Mouse (Mus musculus) heart, embryonic 11.5 days (tissue): Measurements from ENCODE around the gene Stag1. TPM values are rescaled to one million over a fixed set of nuclear protein-coding genes. Genes with fewer than 3 reads are reported as not detected.

Source experiments
- ATAC-seq: fragments of 200-750 bp; cut with Nextera tagmentation; replicated peaks from 2 replicates; pipeline ENCODE4 v1.8.0; 2017; ENCODE audit warnings: moderate library complexity; ENCODE audit not compliant: insufficient number of reproducible peaks, low FRiP score, low TSS enrichment
- H3K27ac ChIP-seq: fragments of 300-500 bp; sonication (generic); 2 replicates; pipeline ENCODE4 v1.5.1; 2014; ENCODE audit warnings: mild to moderate bottlenecking, low read depth, low read length
- H3K27me3 ChIP-seq: fragments of 300-500 bp; sonication (generic); 2 replicates; pipeline ENCODE4 v1.6.1; 2014; ENCODE audit warnings: mild to moderate bottlenecking, low read length, mixed read lengths; ENCODE audit not compliant: control insufficient read depth, insufficient read depth
- H3K36me3 ChIP-seq: fragments of 300-500 bp; sonication (generic); 2 replicates; pipeline ENCODE4 v1.6.1; 2014; ENCODE audit warnings: mild to moderate bottlenecking, low read length, moderate library complexity, mixed read lengths; ENCODE audit not compliant: control insufficient read depth, insufficient read depth
- H3K4me1 ChIP-seq: fragments of 300-500 bp; sonication (generic); 2 replicates; pipeline ENCODE4 v1.6.1; 2014; ENCODE audit warnings: low read length; ENCODE audit not compliant: control insufficient read depth, insufficient read depth
- H3K4me2 ChIP-seq: fragments of 300-500 bp; sonication (generic); 2 replicates; pipeline ENCODE4 v1.6.1; 2014; ENCODE audit warnings: mild to moderate bottlenecking, moderate library complexity
- H3K4me3 ChIP-seq: fragments of 300-500 bp; sonication (generic); 2 replicates; pipeline ENCODE4 v1.5.1; 2014; ENCODE audit warnings: low read depth, low read length
- H3K9ac ChIP-seq: fragments of 300-500 bp; sonication (generic); 2 replicates; pipeline ENCODE4 v1.6.1; 2014; ENCODE audit warnings: mild to moderate bottlenecking, low read depth, low read length, moderate library complexity
- H3K9me3 ChIP-seq: fragments of 300-500 bp; sonication (generic); replicated peaks from 2 replicates; pipeline ENCODE4 v1.6.1; 2016; ENCODE audit warnings: low read length; ENCODE audit not compliant: control insufficient read depth
- WGBS: fragments of 180-500 bp; shearing (Covaris S2); extraction: QIAGEN DNeasy Blood & Tissue Kit; methylation state at CpG from one replicate; pipeline ENCODE4 v1.1.7; 2014; ENCODE audit not compliant: insufficient replicate concordance; 5-methylcytosine and 5-hydroxymethylcytosine counted together
- polyA plus RNA-seq: library from polyadenylated mRNA; unstranded; fragments of >200 nt; fragmentation: Nextera tagmentation; extraction: Ambion mirVana; gene quantifications from 2 replicates; pipeline ENCODE4 v1.2.1, GENCODE M21; 2014

Stag1 gene
- polyA plus RNA-seq, 1 experiment from 2014 or later: 35.6 TPM

DNA sequence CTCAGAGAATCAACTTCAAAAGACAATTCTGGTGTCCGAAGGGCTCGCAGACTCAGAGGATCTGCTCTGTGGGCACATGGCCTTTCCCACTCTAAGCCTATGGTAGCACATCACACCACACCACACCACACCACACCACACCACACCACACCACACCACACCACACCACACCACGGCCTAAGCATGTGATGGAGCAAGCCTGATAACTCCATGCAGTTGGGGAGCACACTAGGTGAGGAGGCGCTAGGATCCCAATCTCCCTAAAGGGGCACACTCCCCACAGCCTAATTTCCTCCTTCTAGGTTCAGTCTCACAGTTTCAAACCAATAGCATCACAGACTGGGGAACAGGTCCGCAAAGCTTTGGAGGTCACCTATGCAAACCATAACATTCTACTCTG, 381.1 kb downstream of the Stag1 start:
- no peaks in the 10 kb centered on the region for H3K4me1 ChIP-seq
- no peak overlapping the region for H3K9ac ChIP-seq
- H3K27ac ChIP-seq: no peak overlapping the region
- H3K27me3 ChIP-seq: no peaks in the 10 kb centered on the region
- no peaks in the 10 kb centered on the region for H3K36me3 ChIP-seq
- no peaks in the 10 kb centered on the region for H3K9me3 ChIP-seq
- no peak overlapping the region for H3K4me3 ChIP-seq
- WGBS: 86% methylated on average over 5 of the region's 5 CpGs
- H3K4me2 ChIP-seq: no peak overlapping the region
- ATAC-seq: no peak

DNA sequence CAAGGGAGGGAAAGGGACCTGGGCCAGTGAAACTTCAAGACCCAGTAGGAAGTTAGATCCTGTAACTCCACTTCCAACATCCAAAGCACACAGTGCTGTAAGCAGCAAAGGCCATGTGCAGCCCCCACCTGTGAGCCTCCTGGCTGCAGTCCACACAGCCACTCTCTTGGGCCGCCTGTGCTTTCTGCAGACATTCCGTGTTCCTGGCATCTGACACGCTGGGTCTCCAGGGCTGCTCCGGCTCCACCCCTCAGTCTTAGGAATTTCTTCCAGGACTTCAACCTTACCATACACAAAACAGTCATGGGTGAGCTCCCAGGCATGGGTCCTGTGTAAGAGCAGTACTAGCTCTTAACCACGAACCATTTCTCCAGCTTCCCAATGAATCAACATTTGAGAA, 381.7 kb downstream of the Stag1 start:
- no peaks in the 10 kb centered on the region for H3K27me3 ChIP-seq
- H3K27ac ChIP-seq: no peak overlapping the region
- H3K4me2 ChIP-seq: no peak overlapping the region
- H3K4me3 ChIP-seq: no peak overlapping the region
- no peaks in the 10 kb centered on the region for H3K4me1 ChIP-seq
- WGBS: 63% methylated on average over 5 of the region's 5 CpGs
- no peaks in the 10 kb centered on the region for H3K36me3 ChIP-seq
- H3K9ac ChIP-seq: no peak overlapping the region
- H3K9me3 ChIP-seq: no peaks in the 10 kb centered on the region
- ATAC-seq: no peak

GRCm38 (mm10) chr9:100982786-100983185, 385.2 kb downstream of the Stag1 start:
- no peak overlapping the region for H3K27ac ChIP-seq
- ATAC-seq: no peak
- peaks cover 2% of the 10 kb centered on the region; the same call in 1 of the 2 replicates for H3K36me3 ChIP-seq

DNA sequence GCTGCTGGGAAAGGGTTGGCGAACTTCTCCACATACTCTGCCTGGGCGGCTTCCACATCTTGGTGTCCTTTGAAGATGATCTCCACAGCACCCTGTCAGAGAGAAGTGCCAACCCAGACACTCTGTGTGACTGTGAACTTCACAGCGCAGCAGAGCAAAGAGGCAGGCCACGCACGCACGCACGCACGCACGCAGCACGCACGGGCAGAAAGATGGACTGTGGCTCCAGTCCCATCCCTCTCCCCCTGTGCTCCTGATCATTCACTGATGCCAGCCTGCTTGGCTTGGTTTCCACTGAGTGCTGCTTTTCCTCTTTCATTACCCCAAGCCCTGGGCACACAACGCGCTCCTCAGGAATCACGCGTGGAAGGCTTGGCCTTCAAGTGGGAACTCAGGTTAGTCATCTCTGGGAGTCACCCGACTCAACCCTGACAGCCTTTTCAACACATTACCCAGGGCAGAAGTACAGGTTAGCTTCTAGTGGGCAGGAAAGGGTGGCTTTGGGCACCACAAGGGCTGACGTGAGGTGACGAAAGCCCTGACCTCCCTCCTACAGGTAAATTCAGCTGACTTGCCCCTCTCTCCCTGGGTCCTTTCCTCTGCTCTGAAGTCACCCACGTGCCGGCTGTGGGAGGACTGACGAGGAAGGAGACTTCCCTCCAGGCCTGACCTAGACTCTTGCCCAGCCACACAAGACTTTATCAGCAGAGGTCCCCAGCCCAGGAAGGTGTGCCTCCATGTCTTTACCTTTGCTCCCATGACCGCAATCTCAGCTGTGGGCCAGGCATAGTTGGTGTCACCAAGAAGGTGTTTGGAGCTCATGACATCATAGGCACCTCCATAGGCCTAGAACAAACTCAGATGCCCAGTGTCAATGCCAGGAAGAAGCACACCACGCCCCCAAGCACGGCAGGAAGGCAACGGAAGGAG, 387.0 kb downstream of the Stag1 start:
- Histone ChIP-seq H3K36me3 (peaks cover 2% of the 10 kb centered on the region), H3K9ac (no peak overlapping the region), H3K4me1 (no peaks in the 10 kb centered on the region), H3K4me3 (no peak overlapping the region), H3K4me2 (no peak overlapping the region), H3K9me3 (no peaks in the 10 kb centered on the region), H3K27ac (no peak overlapping the region), H3K27me3 (no peaks in the 10 kb centered on the region)
- 91% methylated on average over 25 of the region's 25 CpGs for WGBS
- no peak for ATAC-seq

More at GRCm38 (mm10) chr9:100982786-100983185, 385.2 kb downstream of the Stag1 start:
- WGBS: 80% methylated on average over 7 of the region's 7 CpGs
- no peaks in the 10 kb centered on the region for H3K4me1 ChIP-seq
- no peak overlapping the region for H3K4me2 ChIP-seq
- no peak overlapping the region for H3K9ac ChIP-seq
- no peaks in the 10 kb centered on the region for H3K9me3 ChIP-seq
- no peak overlapping the region for H3K4me3 ChIP-seq
- no peaks in the 10 kb centered on the region for H3K27me3 ChIP-seq

GRCm38 (mm10) chr9:100987006-100987405, 389.4 kb downstream of the Stag1 start:
- no peaks in the 10 kb centered on the region for H3K27me3 ChIP-seq
- H3K4me3 ChIP-seq: no peak overlapping the region
- WGBS: 88% methylated on average over 5 of the region's 5 CpGs
- H3K27ac ChIP-seq: no peak overlapping the region
- H3K4me1 ChIP-seq: no peaks in the 10 kb centered on the region
- H3K36me3 ChIP-seq: peaks cover 2% of the 10 kb centered on the region
- H3K9ac ChIP-seq: no peak overlapping the region
- ATAC-seq: no peak
- H3K9me3 ChIP-seq: no peaks in the 10 kb centered on the region
- no peak overlapping the region for H3K4me2 ChIP-seq

- Histone ChIP-seq H3K9me3 (no peaks in the 10 kb centered on the region), H3K9ac (no peak overlapping the region), H3K4me3 (no peak overlapping the region), H3K4me1 (no peaks in the 10 kb centered on the region), H3K27me3 (no peaks in the 10 kb centered on the region), H3K4me2 (no peak overlapping the region), H3K36me3 (peaks cover 2% of the 10 kb centered on the region), H3K27ac (no peak overlapping the region)
- 84% methylated on average over 3 of the region's 3 CpGs for WGBS
- ATAC-seq: no peak
These were observed 390.3 kb downstream of the Stag1 start for GRCm38 (mm10) chr9:100987850-100988249.

- Histone ChIP-seq H3K27ac (no peak overlapping the region), H3K27me3 (no peaks in the 10 kb centered on the region), H3K9me3 (no peaks in the 10 kb centered on the region), H3K4me1 (no peaks in the 10 kb centered on the region), H3K9ac (no peak overlapping the region), H3K4me3 (no peak overlapping the region), H3K4me2 (no peak overlapping the region), H3K36me3 (peaks cover 10% of the 10 kb centered on the region)
- 90% methylated on average over 5 of the region's 5 CpGs for WGBS
- no peak for ATAC-seq
These were observed 393.0 kb downstream of the Stag1 start for GRCm38 (mm10) chr9:100990609-100991008.

DNA sequence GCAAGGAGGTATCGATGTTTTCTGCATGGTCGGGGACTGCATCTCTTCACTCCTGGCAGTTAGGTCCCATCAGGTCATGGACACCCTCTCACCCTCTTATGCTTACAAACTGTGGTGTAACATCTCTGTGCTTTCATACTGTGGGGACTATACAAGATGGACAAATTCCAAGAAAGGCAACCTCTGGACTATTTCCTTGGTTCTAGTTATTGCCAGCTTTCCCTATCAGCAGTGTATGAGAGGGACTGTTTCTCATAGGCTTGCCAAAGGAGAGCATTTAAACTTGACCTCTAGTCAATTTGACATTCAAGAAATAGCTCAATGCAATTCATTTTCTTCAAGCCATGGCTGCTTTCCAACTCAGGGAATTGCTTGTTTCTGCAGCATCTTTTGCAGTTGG, 393.7 kb downstream of the Stag1 start:
- Histone ChIP-seq H3K9me3 (no peaks in the 10 kb centered on the region), H3K4me1 (no peaks in the 10 kb centered on the region), H3K4me3 (no peak overlapping the region), H3K9ac (no peak overlapping the region), H3K36me3 (peaks cover 8% of the 10 kb centered on the region), H3K27me3 (no peaks in the 10 kb centered on the region), H3K4me2 (no peak overlapping the region), H3K27ac (no peak overlapping the region)
- 88% methylated on average over 2 of the region's 2 CpGs for WGBS
- no peak for ATAC-seq

DNA sequence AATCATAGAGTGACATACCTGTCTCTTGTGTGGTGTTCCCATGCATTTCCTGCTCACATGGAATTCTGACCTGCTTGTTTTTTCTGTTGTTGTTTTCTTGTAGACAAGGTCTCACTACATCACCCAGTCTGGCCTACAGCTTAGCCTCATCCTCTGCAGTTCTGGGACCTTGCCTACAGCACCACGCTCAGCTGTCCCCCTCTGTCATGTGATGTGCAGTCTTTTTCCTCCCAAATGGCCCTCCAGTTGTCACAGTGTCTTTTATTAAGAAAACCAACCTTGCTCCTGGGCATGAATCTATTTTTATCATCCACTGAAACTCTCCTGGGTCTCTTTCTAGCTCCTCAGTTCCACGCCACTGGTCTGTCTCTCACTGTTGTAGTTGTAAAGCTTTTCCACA, 394.6 kb downstream of the Stag1 start:
- Histone ChIP-seq H3K4me2 (no peak overlapping the region), H3K27ac (no peak overlapping the region), H3K9me3 (no peaks in the 10 kb centered on the region), H3K9ac (no peak overlapping the region), H3K4me1 (no peaks in the 10 kb centered on the region), H3K36me3 (peaks cover 8% of the 10 kb centered on the region; the same call in 1 of the 2 replicates), H3K27me3 (no peaks in the 10 kb centered on the region), H3K4me3 (no peak overlapping the region)
- ATAC-seq: no peak
- 84% methylated on average over 2 of the region's 2 CpGs for WGBS
